Mouse (Mus musculus): ENCODE measurements around the gene Aldh1b1. TPM values are rescaled to one million over a fixed set of nuclear protein-coding genes. Genes with fewer than 3 reads are reported as not detected.

The Aldh1b1 gene
- polyA plus RNA-seq, 1 experiment from 2014 or later: 22.7 TPM

GRCm38 (mm10) chr4:45769791-45770637 lies 28.8 kb upstream of the Aldh1b1 start:
- H3K36me3 ChIP-seq (ENCODE audit: control insufficient read depth, insufficient read depth, low read length): no peaks in the 10 kb centered on the region
- WGBS: 8% methylated on average over 10 of the region's 10 CpGs
- no peak overlapping the region for H3K4me3 ChIP-seq (ENCODE audit: low read depth, low read length)
- no peaks in the 10 kb centered on the region for H3K27me3 ChIP-seq (ENCODE audit: control insufficient read depth, insufficient read depth, low read depth, low read length)
- no peak overlapping the region for H3K9ac ChIP-seq (ENCODE audit: low read depth, low read length)
- H3K27ac ChIP-seq (ENCODE audit: low read length): peak overlapping the region; percentile 66
- no peak overlapping the region for H3K4me2 ChIP-seq (ENCODE audit: low read length)
- no peaks in the 10 kb centered on the region for H3K9me3 ChIP-seq (replicated peaks; ENCODE audit: control insufficient read depth, low read length, poor library complexity, severe bottlenecking)
- H3K4me1 ChIP-seq (ENCODE audit: control insufficient read depth, insufficient read depth, low read length): peaks cover 51% of the 10 kb centered on the region
- no peak for ATAC-seq

DNA sequence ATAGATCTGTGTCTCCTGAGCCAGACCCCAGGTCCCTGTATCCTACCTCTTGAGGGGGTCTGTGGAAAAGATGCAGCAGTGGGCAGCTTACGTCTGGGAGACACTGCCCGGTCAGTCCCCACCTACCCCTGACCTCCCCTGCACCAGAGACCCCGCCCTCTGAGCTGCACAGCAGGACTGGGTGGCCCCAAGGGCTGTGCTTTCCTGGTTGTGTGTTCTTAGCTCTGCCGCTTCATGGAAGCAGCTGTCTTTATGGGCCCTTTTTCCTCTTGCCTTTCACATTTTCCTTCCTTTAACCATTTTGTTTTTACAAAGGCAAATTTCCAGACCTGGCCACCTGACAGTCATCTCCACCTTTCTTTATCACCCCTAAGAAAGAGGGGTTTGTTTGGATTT lies 28.2 kb upstream of the Aldh1b1 start:
- ATAC-seq: no peak
- 14% methylated on average over 4 of the region's 4 CpGs for WGBS
- Histone ChIP-seq H3K4me1 (ENCODE audit: control insufficient read depth, insufficient read depth, low read length) (peaks cover 45% of the 10 kb centered on the region), H3K4me2 (ENCODE audit: low read length) (no peak overlapping the region), H3K9ac (ENCODE audit: low read depth, low read length) (0 out of 2 replicates have a peak overlapping the region, but pooled peaks have one; percentile 23), H3K36me3 (ENCODE audit: control insufficient read depth, insufficient read depth, low read length) (no peaks in the 10 kb centered on the region), H3K9me3 (replicated peaks; ENCODE audit: control insufficient read depth, low read length, poor library complexity, severe bottlenecking) (no peaks in the 10 kb centered on the region), H3K27ac (ENCODE audit: low read length) (peak overlapping the region; percentile 66), H3K27me3 (ENCODE audit: control insufficient read depth, insufficient read depth, low read depth, low read length) (no peaks in the 10 kb centered on the region), H3K4me3 (ENCODE audit: low read depth, low read length) (no peak overlapping the region)

DNA sequence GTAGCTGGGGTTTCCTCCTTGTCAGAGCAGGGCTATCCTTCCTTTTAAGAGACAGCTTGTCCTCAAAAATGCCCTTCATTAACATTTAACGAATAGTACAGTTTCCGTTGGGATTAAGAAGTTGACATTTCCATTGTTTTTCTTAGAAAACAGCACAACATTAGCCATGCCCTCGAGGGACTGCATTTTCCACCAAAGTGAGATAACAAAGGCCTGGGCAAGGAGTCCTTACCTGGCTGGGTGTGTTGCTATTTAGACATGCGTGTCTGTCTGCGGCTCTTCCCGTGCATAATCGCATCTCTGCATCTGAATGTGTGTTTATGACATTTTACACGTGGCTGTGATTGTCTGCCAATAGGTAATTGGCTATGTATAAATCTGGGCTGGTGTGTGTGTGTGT lies 27.6 kb upstream of the Aldh1b1 start:
- H3K27ac ChIP-seq (ENCODE audit: low read length): peak overlapping the region; percentile 66; the same call in 1 of the 2 replicates

GRCm38 (mm10) chr4:45771619-45772018 lies 27.2 kb upstream of the Aldh1b1 start:
- Histone ChIP-seq H3K4me3 (ENCODE audit: low read depth, low read length) (no peak overlapping the region), H3K4me1 (ENCODE audit: control insufficient read depth, insufficient read depth, low read length) (peaks cover 35% of the 10 kb centered on the region), H3K9me3 (replicated peaks; ENCODE audit: control insufficient read depth, low read length, poor library complexity, severe bottlenecking) (no peaks in the 10 kb centered on the region), H3K4me2 (ENCODE audit: low read length) (no peak overlapping the region), H3K27me3 (ENCODE audit: control insufficient read depth, insufficient read depth, low read depth, low read length) (no peaks in the 10 kb centered on the region), H3K36me3 (ENCODE audit: control insufficient read depth, insufficient read depth, low read length) (no peaks in the 10 kb centered on the region), H3K9ac (ENCODE audit: low read depth, low read length) (0 out of 2 replicates have a peak overlapping the region, but pooled peaks have one; percentile 15), H3K27ac (ENCODE audit: low read length) (peak overlapping the region; percentile 66; the same call in 1 of the 2 replicates)
- WGBS: 1% methylated on average over 5 of the region's 5 CpGs
- ATAC-seq: peak; percentile 66

More for the DNA sequence above, 27.6 kb upstream of the Aldh1b1 start:
- Histone ChIP-seq H3K36me3 (ENCODE audit: control insufficient read depth, insufficient read depth, low read length) (no peaks in the 10 kb centered on the region), H3K27me3 (ENCODE audit: control insufficient read depth, insufficient read depth, low read depth, low read length) (no peaks in the 10 kb centered on the region), H3K9ac (ENCODE audit: low read depth, low read length) (0 out of 2 replicates have a peak overlapping the region, but pooled peaks have one; percentile 11), H3K9me3 (replicated peaks; ENCODE audit: control insufficient read depth, low read length, poor library complexity, severe bottlenecking) (no peaks in the 10 kb centered on the region), H3K4me1 (ENCODE audit: control insufficient read depth, insufficient read depth, low read length) (peaks cover 39% of the 10 kb centered on the region), H3K4me3 (ENCODE audit: low read depth, low read length) (no peak overlapping the region), H3K4me2 (ENCODE audit: low read length) (no peak overlapping the region)
- 6% methylated on average over 8 of the region's 8 CpGs for WGBS
- ATAC-seq: peak; percentile 9; the same call in 1 of the 2 replicates

DNA sequence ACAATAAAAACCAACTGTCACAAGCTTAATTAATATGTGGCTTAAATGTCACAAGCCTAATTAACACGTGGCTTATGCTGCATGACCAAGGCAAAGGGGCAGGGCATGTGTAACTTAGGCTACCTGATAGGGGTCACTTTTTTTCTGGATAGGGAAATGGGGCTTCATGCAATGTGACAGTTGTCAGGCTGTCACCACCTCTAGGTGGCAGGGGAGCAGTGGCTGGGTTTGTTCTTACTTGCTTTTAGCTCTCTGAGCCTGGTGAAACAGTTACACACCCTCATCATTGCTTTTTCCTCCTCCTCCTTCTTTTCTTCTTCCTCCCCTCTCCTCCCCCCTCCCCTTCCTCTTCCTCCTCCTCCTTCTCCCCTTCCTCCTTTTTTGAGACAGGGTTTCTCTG lies 15.2 kb upstream of the Aldh1b1 start:
- H3K27ac ChIP-seq (ENCODE audit: low read length): no peak overlapping the region
- WGBS: 70% methylated on average over 1 of the region's 1 CpGs
- ATAC-seq: no peak

DNA sequence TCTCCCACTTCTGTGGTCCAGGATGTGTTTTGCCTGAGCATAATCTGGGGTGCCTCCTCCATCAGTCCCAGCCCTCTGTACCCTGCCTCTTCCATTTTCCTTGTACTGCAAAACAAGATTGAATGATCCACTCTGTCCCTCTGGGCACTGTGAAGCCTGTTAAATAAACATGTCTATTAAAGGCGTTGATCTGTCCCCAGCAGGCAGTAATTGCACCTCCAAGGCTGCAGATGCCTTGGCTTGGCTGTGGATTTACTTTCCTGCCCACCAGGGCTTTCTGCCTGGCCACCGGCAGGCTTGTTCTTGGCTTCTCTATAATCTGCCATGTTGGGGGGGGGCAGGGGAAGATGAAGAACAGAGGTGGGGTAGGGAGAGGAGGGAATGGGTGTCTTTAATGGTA lies 12.9 kb upstream of the Aldh1b1 start:
- 0 out of 2 replicates have a peak, but pooled peaks cover 2% of the 10 kb centered on the region for H3K4me1 ChIP-seq (ENCODE audit: control insufficient read depth, insufficient read depth, low read length)
- H3K27ac ChIP-seq (ENCODE audit: low read length): no peak overlapping the region
- ATAC-seq: no peak
- 10% methylated on average over 2 of the region's 2 CpGs for WGBS
- no peak overlapping the region for H3K4me3 ChIP-seq (ENCODE audit: low read depth, low read length)
- no peaks in the 10 kb centered on the region for H3K9me3 ChIP-seq (replicated peaks; ENCODE audit: control insufficient read depth, low read length, poor library complexity, severe bottlenecking)
- H3K36me3 ChIP-seq (ENCODE audit: control insufficient read depth, insufficient read depth, low read length): no peaks in the 10 kb centered on the region
- no peak overlapping the region for H3K9ac ChIP-seq (ENCODE audit: low read depth, low read length)
- H3K27me3 ChIP-seq (ENCODE audit: control insufficient read depth, insufficient read depth, low read depth, low read length): no peaks in the 10 kb centered on the region
- H3K4me2 ChIP-seq (ENCODE audit: low read length): no peak overlapping the region

More for the DNA sequence above, 15.2 kb upstream of the Aldh1b1 start:
- Histone ChIP-seq H3K27me3 (ENCODE audit: control insufficient read depth, insufficient read depth, low read depth, low read length) (no peaks in the 10 kb centered on the region), H3K4me1 (ENCODE audit: control insufficient read depth, insufficient read depth, low read length) (no peaks in the 10 kb centered on the region), H3K9ac (ENCODE audit: low read depth, low read length) (no peak overlapping the region), H3K9me3 (replicated peaks; ENCODE audit: control insufficient read depth, low read length, poor library complexity, severe bottlenecking) (no peaks in the 10 kb centered on the region), H3K4me2 (ENCODE audit: low read length) (no peak overlapping the region), H3K36me3 (ENCODE audit: control insufficient read depth, insufficient read depth, low read length) (no peaks in the 10 kb centered on the region), H3K4me3 (ENCODE audit: low read depth, low read length) (no peak overlapping the region)

DNA sequence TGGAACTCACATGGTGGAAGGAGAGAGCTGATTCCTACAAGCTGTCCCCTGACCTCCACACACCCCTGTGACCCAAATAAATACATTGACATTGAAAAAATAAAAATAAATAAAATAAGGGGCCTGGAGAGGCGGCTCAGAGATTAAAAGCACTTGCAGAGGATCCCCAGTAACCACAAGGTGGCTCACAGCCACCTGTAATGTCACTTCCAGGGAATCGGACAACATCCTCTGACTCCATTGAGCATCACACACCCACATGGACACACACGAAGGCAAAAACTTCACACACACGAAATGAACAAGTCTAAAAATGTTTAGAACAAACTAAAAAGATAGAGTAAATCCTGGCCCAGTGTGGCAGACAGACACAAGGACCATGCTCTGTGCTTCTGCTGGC lies 12.1 kb upstream of the Aldh1b1 start:
- no peak for ATAC-seq
- 52% methylated on average over 4 of the region's 4 CpGs for WGBS
- no peak overlapping the region for H3K9ac ChIP-seq (ENCODE audit: low read depth, low read length)

GRCm38 (mm10) chr4:45788446-45789081 lies 10.3 kb upstream of the Aldh1b1 start:
- H3K27ac ChIP-seq (ENCODE audit: low read length): no peak overlapping the region
- H3K4me2 ChIP-seq (ENCODE audit: low read length): no peak overlapping the region
- 0 out of 2 replicates have a peak, but pooled peaks cover 2% of the 10 kb centered on the region for H3K4me1 ChIP-seq (ENCODE audit: control insufficient read depth, insufficient read depth, low read length)
- 85% methylated on average over 13 of the region's 13 CpGs for WGBS
- H3K9ac ChIP-seq (ENCODE audit: low read depth, low read length): no peak overlapping the region
- H3K36me3 ChIP-seq (ENCODE audit: control insufficient read depth, insufficient read depth, low read length): no peaks in the 10 kb centered on the region
- ATAC-seq: no peak
- H3K4me3 ChIP-seq (ENCODE audit: low read depth, low read length): no peak overlapping the region
- no peaks in the 10 kb centered on the region for H3K9me3 ChIP-seq (replicated peaks; ENCODE audit: control insufficient read depth, low read length, poor library complexity, severe bottlenecking)
- no peaks in the 10 kb centered on the region for H3K27me3 ChIP-seq (ENCODE audit: control insufficient read depth, insufficient read depth, low read depth, low read length)

More for the DNA sequence above, 12.1 kb upstream of the Aldh1b1 start:
- no peaks in the 10 kb centered on the region for H3K36me3 ChIP-seq (ENCODE audit: control insufficient read depth, insufficient read depth, low read length)
- no peaks in the 10 kb centered on the region for H3K27me3 ChIP-seq (ENCODE audit: control insufficient read depth, insufficient read depth, low read depth, low read length)
- H3K4me2 ChIP-seq (ENCODE audit: low read length): no peak overlapping the region
- 0 out of 2 replicates have a peak, but pooled peaks cover 2% of the 10 kb centered on the region for H3K4me1 ChIP-seq (ENCODE audit: control insufficient read depth, insufficient read depth, low read length)
- no peak overlapping the region for H3K4me3 ChIP-seq (ENCODE audit: low read depth, low read length)
- H3K9me3 ChIP-seq (replicated peaks; ENCODE audit: control insufficient read depth, low read length, poor library complexity, severe bottlenecking): no peaks in the 10 kb centered on the region
- H3K27ac ChIP-seq (ENCODE audit: low read length): no peak overlapping the region

Measured in midbrain, embryonic 16.5 days (tissue).